Mouse (Mus musculus) embryonic fibroblast, embryonic 13.5 days (primary cell): ENCODE measurements at regions not wholly inside any gene's neighbourhood (a gene's known extent, or its start where the extent isn't known, plus 50 kb on each side); places are given as distances from the start of the nearest gene placed in this dataset.

Experiments
- CTCF ChIP-seq: IDR thresholded peaks from 2 replicates; pipeline ENCODE4 v1.5.1; 2011; ENCODE audit warnings: mild to moderate bottlenecking, control low read depth, low read length, moderate library complexity, borderline replicate concordance; ENCODE audit not compliant: insufficient read depth
- POLR2A ChIP-seq: IDR thresholded peaks from 2 replicates; pipeline ENCODE4 v1.6.1; 2011; ENCODE audit warnings: low read depth, mild to moderate bottlenecking, control low read depth, low read length, moderate library complexity

GRCm38 (mm10) chr6:141148417-141149169 lies 100.5 kb upstream of the Pde3a start:
- TF ChIP-seq CTCF, result no peak
- TF ChIP-seq POLR2A, result no peak
